Mouse (Mus musculus) c-Kit-negative CD71-positive TER-119-positive erythroid progenitor cells, embryonic 14.5 days (primary cell): ENCODE measurements at regions not wholly inside any gene's neighbourhood (a gene's known extent, or its start where the extent isn't known, plus 50 kb on each side); places are given as distances from the start of the nearest gene placed in this dataset.

Experiments used
- DNase-seq: peaks from one replicate; pipeline ENCODE4 v3.0.0-alpha.2; 2013; ENCODE audit warnings: low read depth, low spot score

- DNase-seq = no peak
These were observed 234.2 kb downstream of the Il20rb start for GRCm38 (mm10) chr9:100252409-100252808.
